Mouse (Mus musculus): ENCODE measurements around the gene Trim12c. TPM values are rescaled to one million over a fixed set of nuclear protein-coding genes. Genes with fewer than 3 reads are reported as not detected.
"Not testable (repeated sequence)": the region's sequence is repeated elsewhere in the genome, so short reads cannot be mapped to it uniquely, and the experiment has no call there.

The Trim12c gene
- polyA plus RNA-seq, 1 experiment from 2014 or later: 0.94 TPM

- H3K27me3 ChIP-seq: not testable (repeated sequence)
Observed at GRCm38 (mm10) chr7:104315369-104316080, 37.6 kb downstream of the Trim12c start, which contains the start of gene Trim12a. Trim12a (minus strand) TSS chr7:104315466.

GRCm38 (mm10) chr7:104314796-104315353 lies 38.3 kb downstream of the Trim12c start:
- Histone ChIP-seq H3K27me3 (no peaks in the 10 kb centered on the region), H3K4me3 (peak overlapping the region; percentile 13), H3K4me1 (no peaks in the 10 kb centered on the region), H3K36me3 (no peaks in the 10 kb centered on the region), H3K9ac (replicated peaks) (no peak overlapping the region), H3K27ac (replicated peaks) (no peak overlapping the region), H3K4me2 (replicated peaks) (peak overlapping the region; percentile 35), H3K9me3 (no peaks in the 10 kb centered on the region)
- WGBS: 17% methylated on average over 15 of the region's 15 CpGs
- no peak for ATAC-seq (ENCODE audit: low FRiP score, low read depth)

More at GRCm38 (mm10) chr7:104315369-104316080, 37.6 kb downstream of the Trim12c start, which contains the start of gene Trim12a:
- H3K9me3 ChIP-seq; H3K9ac ChIP-seq (replicated peaks); H3K27ac ChIP-seq (replicated peaks); H3K36me3 ChIP-seq; H3K4me1 ChIP-seq: not testable (repeated sequence)
- Histone ChIP-seq H3K4me2 (replicated peaks) (peak within 1 kb of the TSS; percentile 35), H3K4me3 (peak within 1 kb of the TSS; percentile 13)
- 29% methylated on average over 4 of the region's 4 CpGs for WGBS
- ATAC-seq (ENCODE audit: low FRiP score, low read depth): peak; percentile 62; the same call in 1 of the 2 replicates

- H3K4me3 ChIP-seq: no peak overlapping the region
- H3K4me1 ChIP-seq: no peaks in the 10 kb centered on the region
- 88% methylated on average over 5 of the region's 5 CpGs for WGBS
- ATAC-seq (ENCODE audit: low FRiP score, low read depth): no peak
- H3K4me2 ChIP-seq (replicated peaks): no peak overlapping the region
- no peaks in the 10 kb centered on the region for H3K27me3 ChIP-seq
- H3K9me3 ChIP-seq: no peaks in the 10 kb centered on the region
- no peak overlapping the region for H3K9ac ChIP-seq (replicated peaks)
- no peak overlapping the region for H3K27ac ChIP-seq (replicated peaks)
- no peaks in the 10 kb centered on the region for H3K36me3 ChIP-seq
Observed at GRCm38 (mm10) chr7:104291638-104292400, 61.3 kb downstream of the Trim12c start.

- WGBS: 98% methylated on average over 1 of the region's 1 CpGs
- Histone ChIP-seq H3K36me3 (no peaks in the 10 kb centered on the region), H3K4me3 (no peak overlapping the region), H3K9ac (replicated peaks) (no peak overlapping the region), H3K9me3 (no peaks in the 10 kb centered on the region), H3K4me1 (no peaks in the 10 kb centered on the region), H3K27me3 (no peaks in the 10 kb centered on the region), H3K4me2 (replicated peaks) (no peak overlapping the region), H3K27ac (replicated peaks) (no peak overlapping the region)
- ATAC-seq (ENCODE audit: low FRiP score, low read depth): no peak
Observed at GRCm38 (mm10) chr7:104290641-104291040, 62.5 kb downstream of the Trim12c start.

Other genes starting within 250 kb of the Trim12c start
- gene Olfr646, start 248.5 kb downstream of the Trim12c start, polyA plus RNA-seq (2016; fragmentation: Nextera tagmentation; extraction: Ambion mirVana): not detected in 2 replicates
- gene Ubqln5, start 223.5 kb downstream of the Trim12c start, polyA plus RNA-seq (2016; fragmentation: Nextera tagmentation; extraction: Ambion mirVana): not detected in 2 replicates
- gene Olfr643, start 216.0 kb downstream of the Trim12c start, polyA plus RNA-seq (2016; fragmentation: Nextera tagmentation; extraction: Ambion mirVana): not detected in 2 replicates
- gene Ubqln3, start 210.1 kb downstream of the Trim12c start, polyA plus RNA-seq (2016; fragmentation: Nextera tagmentation; extraction: Ambion mirVana): not detected in 2 replicates
- not detected in 2 replicates for gene Ubqlnl, start 202.8 kb downstream of the Trim12c start, polyA plus RNA-seq (2016; fragmentation: Nextera tagmentation; extraction: Ambion mirVana)
- gene Olfm5, start 188.5 kb downstream of the Trim12c start, polyA plus RNA-seq (2016; fragmentation: Nextera tagmentation; extraction: Ambion mirVana): not detected in 2 replicates
- 0.45 and 0.47 TPM in 2 replicates for gene Olfr648, start 170.0 kb downstream of the Trim12c start, polyA plus RNA-seq (2016; fragmentation: Nextera tagmentation; extraction: Ambion mirVana)
- not detected in 2 replicates for gene Olfr649, start 157.4 kb downstream of the Trim12c start, polyA plus RNA-seq (2016; fragmentation: Nextera tagmentation; extraction: Ambion mirVana)
- gene Trim6, start 134.6 kb downstream of the Trim12c start, polyA plus RNA-seq (2016; fragmentation: Nextera tagmentation; extraction: Ambion mirVana): 0.72 and 1.3 TPM in 2 replicates
- gene Trim34a, start 108.9 kb downstream of the Trim12c start, polyA plus RNA-seq (2016; fragmentation: Nextera tagmentation; extraction: Ambion mirVana): 0.83 and 1.2 TPM in 2 replicates
- 0.10 and 0.16 TPM in 2 replicates for gene Trim5, start 65.3 kb downstream of the Trim12c start, polyA plus RNA-seq (2016; fragmentation: Nextera tagmentation; extraction: Ambion mirVana)
- gene Trim12a, start 37.9 kb downstream of the Trim12c start, polyA plus RNA-seq (2016; fragmentation: Nextera tagmentation; extraction: Ambion mirVana): 2.7 and 2.8 TPM in 2 replicates
- not detected in 2 replicates for gene Trim34b, start 23.9 kb downstream of the Trim12c start, polyA plus RNA-seq (2016; fragmentation: Nextera tagmentation; extraction: Ambion mirVana)
- not detected in 2 replicates for gene Trim30b, start 16.5 kb upstream of the Trim12c start, polyA plus RNA-seq (2016; fragmentation: Nextera tagmentation; extraction: Ambion mirVana)
- 0.13 TPM in 1 of 2 replicates, not detected in the other for gene Trim30c, start 47.5 kb upstream of the Trim12c start, polyA plus RNA-seq (2016; fragmentation: Nextera tagmentation; extraction: Ambion mirVana)
- 0.56 and 0.94 TPM in 2 replicates for gene Trim30a, start 111.8 kb upstream of the Trim12c start, polyA plus RNA-seq (2016; fragmentation: Nextera tagmentation; extraction: Ambion mirVana)
- 0.30 and 0.42 TPM in 2 replicates for gene Trim30d, start 154.5 kb upstream of the Trim12c start, polyA plus RNA-seq (2016; fragmentation: Nextera tagmentation; extraction: Ambion mirVana)
- not detected in 2 replicates for gene Olfr651, start 196.8 kb upstream of the Trim12c start, polyA plus RNA-seq (2016; fragmentation: Nextera tagmentation; extraction: Ambion mirVana)
- gene Olfr652, start 207.5 kb upstream of the Trim12c start, polyA plus RNA-seq (2016; fragmentation: Nextera tagmentation; extraction: Ambion mirVana): not detected in 2 replicates
- 0.17 TPM in 1 of 2 replicates, not detected in the other for gene Olfr653, start 224.0 kb upstream of the Trim12c start, polyA plus RNA-seq (2016; fragmentation: Nextera tagmentation; extraction: Ambion mirVana)
- not detected in 2 replicates for gene Olfr654, start 233.7 kb upstream of the Trim12c start, polyA plus RNA-seq (2016; fragmentation: Nextera tagmentation; extraction: Ambion mirVana)
- gene Olfr655, start 248.4 kb upstream of the Trim12c start, polyA plus RNA-seq (2016; fragmentation: Nextera tagmentation; extraction: Ambion mirVana): not detected in 2 replicates